Mouse (Mus musculus) heart, embryonic 10.5 days (tissue): ENCODE data around the gene Jak3. TPM values are rescaled to one million over a fixed set of nuclear protein-coding genes. Genes with fewer than 3 reads are reported as not detected.
A peak's percentile ranks its signal among the peaks of the same experiment; 100 is the strongest.
"Not testable (repeated sequence)": the region's sequence is repeated elsewhere in the genome, so short reads cannot be mapped to it uniquely, and the experiment has no call there.

ENCODE experiments used
- DNase-seq: peaks from one replicate; pipeline ENCODE4 v3.0.0-alpha.2; 2017; ENCODE audit warnings: low spot score
- H3K27ac ChIP-seq: fragments of 300-500 bp; sonication (generic); 2 replicates; pipeline ENCODE4 v1.5.1; 2016; ENCODE audit warnings: mild to moderate bottlenecking
- H3K27me3 ChIP-seq: fragments of 300-500 bp; sonication (generic); 2 replicates; pipeline ENCODE4 v1.6.1; 2016; ENCODE audit warnings: mild to moderate bottlenecking; ENCODE audit not compliant: poor library complexity, insufficient read depth, severe bottlenecking
- H3K36me3 ChIP-seq: fragments of 300-500 bp; sonication (generic); 2 replicates; pipeline ENCODE4 v1.6.1; 2016; ENCODE audit warnings: mild to moderate bottlenecking, moderate library complexity
- H3K4me1 ChIP-seq: fragments of 300-500 bp; sonication (generic); 2 replicates; pipeline ENCODE4 v1.6.1; 2016; ENCODE audit warnings: mild to moderate bottlenecking
- H3K4me3 ChIP-seq: fragments of 300-500 bp; sonication (generic); 2 replicates; pipeline ENCODE4 v1.5.1; 2016; ENCODE audit warnings: mild to moderate bottlenecking, moderate library complexity
- H3K9me3 ChIP-seq: fragments of 300-500 bp; sonication (generic); 2 replicates; pipeline ENCODE4 v1.6.1; 2016; ENCODE audit warnings: mild to moderate bottlenecking, moderate library complexity
- WGBS: fragments of 180-500 bp; shearing (Covaris S2); methylation state at CpG from one replicate; pipeline ENCODE4 v1.1.7; 2016; 5-methylcytosine and 5-hydroxymethylcytosine counted together
- microRNA-seq: library from miRNA; unstranded; fragments of <30 nt; microRNA quantifications from one replicate; pipeline ENCODE4, GENCODE M21; 2017
- polyA plus RNA-seq: library from polyadenylated mRNA; unstranded; fragments of >200 nt; fragmentation: Nextera tagmentation; extraction: Ambion mirVana; gene quantifications from 2 replicates; pipeline ENCODE4 v1.2.1, GENCODE M21; 2016

Jak3 gene
- polyA plus RNA-seq, 1 experiment from 2014 or later, result 6.7 TPM

DNA sequence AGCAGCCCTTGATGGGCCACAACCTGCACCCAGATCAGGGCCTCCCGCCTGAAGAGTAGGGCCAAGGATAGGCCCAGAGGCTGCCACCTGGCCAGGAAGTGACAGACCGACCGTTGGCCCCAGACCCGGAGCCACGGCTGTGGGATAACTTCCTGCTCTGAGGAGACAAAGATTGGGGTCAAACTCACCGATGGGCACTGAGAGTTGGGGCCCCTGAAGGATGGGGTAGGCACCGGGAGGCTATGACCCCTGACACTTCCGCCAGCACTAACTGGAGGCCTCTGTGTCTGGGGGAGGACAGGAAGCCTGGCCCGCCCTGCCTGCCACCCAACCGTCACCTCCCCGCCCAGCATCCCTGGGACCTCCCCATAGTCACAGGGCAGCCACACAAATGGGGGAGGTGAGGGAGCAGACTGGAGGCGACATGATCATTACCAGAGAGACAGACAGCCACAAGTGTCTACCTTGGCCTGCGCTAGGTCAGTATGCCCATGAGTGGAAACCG is 47.0 kb downstream of the Jak3 start:
- Histone ChIP-seq H3K4me3 (no peak overlapping the region), H3K36me3 (no peaks in the 10 kb centered on the region), H3K4me1 (peaks cover 7% of the 10 kb centered on the region; the same call in 1 of the 2 replicates), H3K27ac (no peak overlapping the region), H3K27me3 (peaks cover 98% of the 10 kb centered on the region), H3K9me3 (no peaks in the 10 kb centered on the region)
- 55% methylated on average over 14 of the region's 14 CpGs for WGBS
- no peak for DNase-seq

DNA sequence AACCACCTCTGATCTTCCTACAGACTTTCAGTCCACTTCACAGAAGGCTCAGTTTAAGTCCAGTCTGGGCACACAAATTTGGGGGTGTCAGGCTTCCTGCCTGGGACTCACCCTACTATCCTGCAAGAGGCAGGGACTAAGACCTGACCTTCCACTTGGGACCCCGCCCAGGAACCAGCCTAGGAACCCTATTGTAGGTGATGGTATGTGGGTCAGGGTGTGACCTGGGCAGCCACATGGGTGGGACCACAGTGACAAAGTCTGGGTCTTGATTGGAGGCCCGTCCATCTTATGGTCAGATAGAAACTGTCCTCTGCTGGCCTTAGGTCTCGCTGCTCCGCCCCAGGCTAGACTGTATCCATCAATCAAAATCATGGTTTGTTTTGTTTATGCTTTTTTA is 48.3 kb downstream of the Jak3 start:
- H3K4me3 ChIP-seq, result no peak overlapping the region
- DNase-seq, result no peak
- peaks cover 19% of the 10 kb centered on the region for H3K4me1 ChIP-seq
- peaks cover 99% of the 10 kb centered on the region for H3K27me3 ChIP-seq
- no peaks in the 10 kb centered on the region for H3K9me3 ChIP-seq
- no peak overlapping the region for H3K27ac ChIP-seq
- 68% methylated on average over 4 of the region's 4 CpGs for WGBS
- no peaks in the 10 kb centered on the region for H3K36me3 ChIP-seq

DNA sequence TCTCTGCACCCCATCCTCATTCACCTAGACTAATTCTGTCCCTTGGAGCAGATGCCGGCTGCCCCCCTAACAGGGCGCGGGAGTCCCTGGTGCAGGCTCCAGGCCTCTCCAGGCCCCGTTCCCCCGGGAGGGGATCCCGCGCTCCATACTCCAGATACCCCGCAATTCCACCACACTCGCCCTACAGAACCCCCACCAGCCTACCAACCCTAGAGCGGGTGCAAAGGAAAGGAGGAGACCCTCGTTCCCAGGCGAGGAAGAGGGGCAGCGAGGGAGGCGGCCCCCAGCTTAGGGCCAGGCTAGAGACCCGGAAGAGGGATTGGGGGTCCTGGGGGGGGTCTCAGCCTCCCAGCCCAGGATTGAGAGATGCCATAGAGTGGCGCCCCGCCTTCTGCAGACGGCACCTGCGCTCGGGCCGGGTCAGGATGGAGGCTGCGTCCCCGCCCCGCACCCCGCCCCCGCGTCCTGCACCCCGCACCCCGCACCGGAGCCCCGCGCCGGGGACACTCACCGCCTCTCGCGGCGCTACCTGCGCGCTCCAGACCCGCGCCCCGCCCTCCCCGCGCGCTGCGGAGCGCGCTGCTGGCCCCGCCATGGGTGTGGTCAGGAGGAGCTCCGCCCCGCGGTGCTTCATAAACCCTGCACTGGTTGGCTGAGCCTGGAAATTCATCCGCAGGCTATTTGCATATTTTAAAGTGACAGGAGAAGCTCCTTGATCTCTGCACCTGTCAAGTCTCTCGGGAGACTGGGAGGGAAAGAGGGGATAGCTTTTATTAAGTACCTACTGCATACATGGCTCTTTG is 49.2 kb downstream of the Jak3 start, which contains the start of gene Fcho1:
TSS of gene Fcho1 (minus strand) at position 595 of the 803 bp plus-strand sequence.
- H3K27me3 ChIP-seq, result peaks cover 95% of the 10 kb centered on the region
- H3K4me1 ChIP-seq, result peaks cover 20% of the 10 kb centered on the region
- H3K9me3 ChIP-seq, result no peaks in the 10 kb centered on the region
- 2% methylated on average over 54 of the region's 54 CpGs for WGBS
- DNase-seq, result peak; percentile 87
- no peaks in the 10 kb centered on the region for H3K36me3 ChIP-seq
- H3K4me3 ChIP-seq, result peak within 1 kb of the TSS; percentile 69
- 0 out of 2 replicates have a peak within 1 kb of the TSS, but pooled peaks have one; percentile 23 for H3K27ac ChIP-seq

GRCm38 (mm10) chr8:71728240-71728785 is 52.2 kb downstream of the Jak3 start:
- peaks cover 20% of the 10 kb centered on the region for H3K4me1 ChIP-seq
- no peaks in the 10 kb centered on the region for H3K36me3 ChIP-seq
- H3K9me3 ChIP-seq, result no peaks in the 10 kb centered on the region
- H3K27me3 ChIP-seq, result peaks cover 76% of the 10 kb centered on the region
- no peak overlapping the region; the same call in 1 of the 2 replicates for H3K27ac ChIP-seq
- peak overlapping the region; percentile 53 for H3K4me3 ChIP-seq
- no peak for DNase-seq
- WGBS, result 6% methylated on average over 21 of the region's 21 CpGs

DNA sequence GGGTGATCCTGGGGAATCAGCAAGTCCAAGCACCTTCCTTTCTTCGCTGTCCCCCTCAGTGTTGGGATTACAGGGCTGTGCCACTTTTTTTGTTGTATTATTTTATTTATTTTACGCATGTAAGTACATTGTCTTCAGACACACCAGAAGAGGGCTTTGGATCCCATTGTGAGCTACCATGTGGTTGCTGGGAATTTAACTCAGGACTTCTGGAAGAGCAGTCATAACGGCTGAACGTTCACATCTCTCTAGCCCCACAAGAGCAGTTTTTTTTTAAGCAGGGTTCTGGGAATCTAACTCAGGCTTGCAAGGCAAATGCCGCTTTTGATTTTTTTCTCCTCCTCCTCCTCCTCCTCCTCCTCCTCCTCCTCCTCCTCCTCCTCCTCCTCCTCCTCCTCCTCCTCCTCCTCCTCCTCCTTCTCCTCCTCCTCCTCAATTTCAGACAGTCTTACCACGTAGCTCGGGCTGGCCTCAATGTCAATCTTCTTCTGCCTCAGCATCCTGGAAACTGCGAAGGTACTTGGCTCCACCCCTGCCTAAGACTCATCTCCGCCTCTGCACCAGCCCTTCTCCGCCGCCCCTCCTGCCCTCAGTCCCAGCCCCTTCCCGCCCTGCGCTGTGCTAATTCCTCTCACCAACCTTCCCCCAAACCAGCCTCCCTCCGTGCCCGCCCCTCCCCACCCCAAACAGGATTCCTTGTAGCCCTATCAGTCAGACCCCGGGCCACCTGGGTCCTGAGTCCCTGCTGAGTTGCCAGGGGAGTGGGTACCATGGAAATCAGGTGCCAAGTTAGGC is 52.9 kb downstream of the Jak3 start:
- no peak overlapping the region; the same call in 1 of the 2 replicates for H3K27ac ChIP-seq
- 6% methylated on average over 16 of the region's 16 CpGs for WGBS
- peaks cover 68% of the 10 kb centered on the region for H3K27me3 ChIP-seq
- no peaks in the 10 kb centered on the region for H3K36me3 ChIP-seq
- no peak for DNase-seq
- H3K4me3 ChIP-seq, result peak overlapping the region; percentile 53
- H3K9me3 ChIP-seq, result no peaks in the 10 kb centered on the region
- peaks cover 20% of the 10 kb centered on the region for H3K4me1 ChIP-seq

DNA sequence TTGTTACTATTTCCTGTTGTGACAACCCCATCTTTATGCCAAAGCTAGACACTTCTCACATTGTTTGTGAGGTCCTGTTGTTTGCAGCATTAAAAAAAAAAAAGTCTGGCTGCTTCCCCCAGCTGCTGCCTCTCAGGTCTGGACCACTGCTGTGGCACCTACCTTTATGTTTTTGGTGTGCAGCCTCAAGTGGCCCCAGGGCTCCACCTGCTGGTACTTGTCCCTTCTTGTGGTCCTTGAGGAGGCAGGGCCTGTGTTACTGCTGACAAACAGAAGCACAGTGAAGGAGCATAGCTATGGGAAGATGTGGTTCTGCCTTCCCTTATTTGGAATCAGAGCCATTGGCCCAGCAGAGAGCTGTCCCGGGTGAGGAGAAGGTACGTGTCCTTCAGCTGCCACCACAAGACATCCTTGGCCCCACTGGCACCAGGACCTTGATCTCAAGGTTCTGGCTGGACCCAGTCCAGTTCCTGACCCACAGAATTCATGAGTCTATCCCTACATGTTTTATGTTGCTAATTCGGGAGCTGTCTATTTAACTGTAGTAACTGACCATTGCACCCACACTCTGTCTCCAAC is 55.6 kb downstream of the Jak3 start:
- DNase-seq, result no peak
- Histone ChIP-seq H3K9me3 (no peaks in the 10 kb centered on the region), H3K4me3 (no peak overlapping the region), H3K27me3 (peaks cover 41% of the 10 kb centered on the region), H3K4me1 (peaks cover 14% of the 10 kb centered on the region), H3K36me3 (no peaks in the 10 kb centered on the region), H3K27ac (no peak overlapping the region)
- WGBS, result 52% methylated on average over 3 of the region's 3 CpGs

GRCm38 (mm10) chr8:71738316-71738715 is 62.2 kb downstream of the Jak3 start:
- H3K9me3 ChIP-seq, H3K4me3 ChIP-seq, H3K4me1 ChIP-seq, DNase-seq, H3K27me3 ChIP-seq, H3K27ac ChIP-seq, H3K36me3 ChIP-seq: not testable (repeated sequence)

Small RNA genes lying within 50 kb of the gene (microRNA-seq; reads per million reads assigned to microRNA genes)
- not detected for gene Mir6769b

Other genes with a start within 250 kb of the Jak3 start
- 34.5 and 41.5 TPM in 2 replicates for gene Abhd8, start 212.6 kb upstream of the Jak3 start, polyA plus RNA-seq
- gene Mrpl34, start 211.3 kb upstream of the Jak3 start, polyA plus RNA-seq, result 172 and 181 TPM in 2 replicates
- 107 and 128 TPM in 2 replicates for gene Dda1, start 207.1 kb upstream of the Jak3 start, polyA plus RNA-seq
- 0.73 and 2.7 TPM in 2 replicates for gene Ano8, start 190.3 kb upstream of the Jak3 start, polyA plus RNA-seq
- gene Gtpbp3, start 188.2 kb upstream of the Jak3 start, polyA plus RNA-seq, result 13.2 and 14.7 TPM in 2 replicates
- gene Plvap, start 164.5 kb upstream of the Jak3 start, polyA plus RNA-seq, result 174 and 198 TPM in 2 replicates
- 0.99 and 1.3 TPM in 2 replicates for gene Ccdc194, start 150.6 kb upstream of the Jak3 start, polyA plus RNA-seq
- 16.8 and 20.7 TPM in 2 replicates for gene Bst2, start 138.8 kb upstream of the Jak3 start, polyA plus RNA-seq
- gene Mvb12a, start 133.4 kb upstream of the Jak3 start, polyA plus RNA-seq, result 71.9 and 75.6 TPM in 2 replicates
- gene Tmem221, start 117.4 kb upstream of the Jak3 start, polyA plus RNA-seq, result 0.37 and 0.97 TPM in 2 replicates
- not detected in 2 replicates for gene Nxnl1, start 109.7 kb upstream of the Jak3 start, polyA plus RNA-seq
- 19.0 and 19.4 TPM in 2 replicates for gene Slc27a1, start 107.4 kb upstream of the Jak3 start, polyA plus RNA-seq
- gene Pgls, start 84.1 kb upstream of the Jak3 start, polyA plus RNA-seq, result 195 and 228 TPM in 2 replicates
- gene Fam129c, start 78.6 kb upstream of the Jak3 start, polyA plus RNA-seq, result 1.6 and 3.6 TPM in 2 replicates
- gene Colgalt1, start 65.3 kb upstream of the Jak3 start, polyA plus RNA-seq, result 54.4 and 60.5 TPM in 2 replicates
- gene Unc13a, start 4.5 kb upstream of the Jak3 start, polyA plus RNA-seq, result 0.31 and 0.48 TPM in 2 replicates
- gene Insl3, start 12.9 kb downstream of the Jak3 start, polyA plus RNA-seq, result 0.99 and 1.5 TPM in 2 replicates
- gene B3gnt3, start 25.5 kb downstream of the Jak3 start, polyA plus RNA-seq, result 1.6 and 2.9 TPM in 2 replicates
- 2.0 and 3.1 TPM in 2 replicates for gene Fcho1, start 49.4 kb downstream of the Jak3 start, polyA plus RNA-seq
- 5.1 and 5.2 TPM in 2 replicates for gene Zfp709, start 205.7 kb downstream of the Jak3 start, polyA plus RNA-seq
- 2.5 and 3.6 TPM in 2 replicates for gene Zfp882, start 232.3 kb downstream of the Jak3 start, polyA plus RNA-seq
- gene Zfp617, start 232.3 kb downstream of the Jak3 start, polyA plus RNA-seq, result 29.4 and 31.3 TPM in 2 replicates